18 mouse cellular contexts compared by ENCODE assay signal in the genomic region with DNA sequence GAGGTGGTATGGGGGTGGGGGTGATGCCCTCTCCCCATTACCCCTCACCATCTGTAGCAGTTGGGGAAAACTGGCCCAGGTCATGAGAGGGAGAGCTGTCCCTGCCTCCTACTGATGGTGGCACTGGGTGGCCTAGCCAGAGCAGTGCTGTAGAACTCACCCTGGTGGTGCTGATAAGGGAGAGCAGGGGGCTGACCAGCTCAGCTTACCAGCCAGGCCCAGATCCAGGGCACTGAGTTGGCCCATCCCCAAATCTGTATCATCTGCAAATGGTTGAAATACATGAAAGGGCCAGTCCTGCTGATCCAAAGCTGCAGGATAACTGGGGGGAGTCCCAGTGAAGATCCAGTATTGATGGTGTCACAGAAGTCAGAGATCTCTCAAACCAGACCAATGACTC. TPM values are rescaled to one million over a fixed set of nuclear protein-coding genes. Genes with fewer than 3 reads are reported as not detected.
DNase-seq lines count a peak whose midpoint lies in the region; ATAC-seq lines count a peak whose summit lies in the region.
"Had no signal": no experiment of that assay in that cellular context is flagged by ENCODE, and none has a peak within 500 bp of the region (broad histone marks: within the 10 kb centered on the region; RNA-seq: fewer than 3 reads in every experiment).

No protein-coding gene starts in this region.

- H3K4me3 ChIP-seq in lung, embryonic 15.5 days = no peak overlapping the region
- H3K4me3 ChIP-seq in liver, embryonic 16.5 days (ENCODE audit: low read depth, low read length) = peak overlapping the region; percentile 29
- H3K4me3 ChIP-seq: embryonic facial prominence, embryonic 12.5 days; kidney, embryonic 15.5 days; layer of hippocampus, adult 2 months; megakaryocyte, embryonic 14.5 days had no signal

- no peak overlapping the region for H3K9ac ChIP-seq in lung, embryonic 15.5 days
- peak overlapping the region; percentile 50 for H3K9ac ChIP-seq in liver, embryonic 16.5 days (ENCODE audit: low read depth, low read length)
- H3K9ac ChIP-seq: embryonic facial prominence, embryonic 12.5 days; kidney, embryonic 15.5 days had no signal

- no peaks in the 10 kb centered on the region for H3K36me3 ChIP-seq in lung, embryonic 15.5 days
- H3K36me3 ChIP-seq in liver, embryonic 16.5 days (ENCODE audit: control insufficient read depth, insufficient read depth) = no peaks in the 10 kb centered on the region
- H3K36me3 ChIP-seq: embryonic facial prominence, embryonic 12.5 days; kidney, embryonic 15.5 days had no signal

- peak; percentile 50; the same call in 1 of the 2 replicates for ATAC-seq in lung, embryonic 15.5 days (ENCODE audit: borderline replicate concordance, extremely low read depth, low FRiP score, low TSS enrichment)
- ATAC-seq in liver, embryonic 16.5 days (ENCODE audit: low read depth) = peak; percentile 81
- ATAC-seq: forebrain, embryonic 14.5 days; hindbrain, postnatal 0 days had no signal

- H3K27me3 ChIP-seq in lung, embryonic 15.5 days = no peaks in the 10 kb centered on the region
- H3K27me3 ChIP-seq in liver, embryonic 16.5 days (ENCODE audit: control insufficient read depth, insufficient read depth, low read depth, low read length) = no peaks in the 10 kb centered on the region
- H3K27me3 ChIP-seq: embryonic facial prominence, embryonic 12.5 days; kidney, embryonic 15.5 days; megakaryocyte, embryonic 14.5 days had no signal

- no peak for DNase-seq in lung, postnatal 25 days (ENCODE audit: low spot score)
- peak; percentile 16 for DNase-seq in R1 (ENCODE audit: low read depth, low spot score)
- DNase-seq in urinary bladder, adult 2 months (ENCODE audit: low spot score) = no peak
- no peak for DNase-seq in layer of hippocampus, postnatal 14 days (ENCODE audit: low spot score in 2 of 2)
- no peak for DNase-seq in right cerebral cortex, adult 2 months (ENCODE audit: low spot score in 2 of 2)
- DNase-seq: lung, adult 2 months; thymus, postnatal 14 days had no signal

- no peak overlapping the region for H3K27ac ChIP-seq in lung, embryonic 15.5 days
- H3K27ac ChIP-seq in liver, embryonic 16.5 days (ENCODE audit: low read length) = peak overlapping the region; percentile 83
- H3K27ac ChIP-seq: embryonic facial prominence, embryonic 12.5 days; hindbrain, postnatal 0 days; kidney, embryonic 15.5 days; layer of hippocampus, adult 2 months had no signal

- H3K4me2 ChIP-seq in lung, embryonic 15.5 days = no peak overlapping the region
- peak overlapping the region; percentile 50 for H3K4me2 ChIP-seq in liver, embryonic 16.5 days (ENCODE audit: low read depth, low read length)
- H3K4me2 ChIP-seq: embryonic facial prominence, embryonic 12.5 days; kidney, embryonic 15.5 days had no signal

- no peaks in the 10 kb centered on the region for H3K9me3 ChIP-seq in lung, embryonic 15.5 days
- no peaks in the 10 kb centered on the region for H3K9me3 ChIP-seq in liver, embryonic 16.5 days (replicated peaks; ENCODE audit: control insufficient read depth, low read length)
- H3K9me3 ChIP-seq: embryonic facial prominence, embryonic 12.5 days; kidney, embryonic 15.5 days; megakaryocyte, embryonic 14.5 days had no signal

- H3K4me1 ChIP-seq in lung, embryonic 15.5 days = peaks cover 11% of the 10 kb centered on the region
- H3K4me1 ChIP-seq in liver, embryonic 16.5 days (ENCODE audit: control insufficient read depth, low read depth, low read length) = peaks cover 41% of the 10 kb centered on the region

RNA-seq across cellular contexts. Expression of gene Cep85, which starts 5.1 kb away (rescaled TPM):
- 37.8 and 45.3 TPM in 2 replicates for polyA plus RNA-seq in lung, embryonic 15.5 days (2015; fragmentation: Nextera tagmentation; extraction: Ambion mirVana)
- polyA plus RNA-seq in liver, embryonic 16.5 days (2015; fragmentation: Nextera tagmentation; extraction: Ambion mirVana) = 42.3 and 47.7 TPM in 2 replicates
- polyA plus RNA-seq in urinary bladder, adult 2 months (2012; rRNA removed) = 22.9 and 23.6 TPM in 2 replicates
- 10 to 100 TPM; 14.4 to 15.2 TPM for total RNA-seq in layer of hippocampus, postnatal 14 days (2021)

RNA-seq across cellular contexts. Expression of gene Gm7534, which starts 21.0 kb away (rescaled TPM):
- polyA plus RNA-seq in lung, embryonic 15.5 days (2015; fragmentation: Nextera tagmentation; extraction: Ambion mirVana) = not detected in 2 replicates
- not detected in 2 replicates for polyA plus RNA-seq in liver, embryonic 16.5 days (2015; fragmentation: Nextera tagmentation; extraction: Ambion mirVana)
- not detected in 2 replicates for polyA plus RNA-seq in urinary bladder, adult 2 months (2012; rRNA removed)
- total RNA-seq in layer of hippocampus, postnatal 14 days (2021) = not detected
- total RNA-seq: gastrocnemius, adult 8-10 months; hindbrain, postnatal 0 days; layer of hippocampus, adult 2 months; left cerebral cortex, postnatal 14 days had no signal
- polyA plus RNA-seq: embryonic facial prominence, embryonic 12.5 days; forebrain, embryonic 14.5 days; hindbrain, postnatal 0 days; lung, adult 2 months had no signal

RNA-seq across cellular contexts. Expression of gene Catsper4, which starts 45.4 kb away (rescaled TPM):
- 0.18 and 0.19 TPM in 2 replicates for polyA plus RNA-seq in lung, embryonic 15.5 days (2015; fragmentation: Nextera tagmentation; extraction: Ambion mirVana)
- not detected in 2 replicates for polyA plus RNA-seq in liver, embryonic 16.5 days (2015; fragmentation: Nextera tagmentation; extraction: Ambion mirVana)
- polyA plus RNA-seq in urinary bladder, adult 2 months (2012; rRNA removed) = 0.50 and 1.0 TPM in 2 replicates
- not detected for total RNA-seq in layer of hippocampus, postnatal 14 days (2021)
- total RNA-seq: hindbrain, postnatal 0 days; left cerebral cortex, postnatal 14 days had no signal
- polyA plus RNA-seq: embryonic facial prominence, embryonic 12.5 days; forebrain, embryonic 14.5 days; heart, embryonic 16.5 days had no signal

RNA-seq across cellular contexts. Expression of gene Sh3bgrl3, which starts 53.2 kb away (rescaled TPM):
- 406 and 408 TPM in 2 replicates for polyA plus RNA-seq in lung, embryonic 15.5 days (2015; fragmentation: Nextera tagmentation; extraction: Ambion mirVana)
- polyA plus RNA-seq in liver, embryonic 16.5 days (2015; fragmentation: Nextera tagmentation; extraction: Ambion mirVana) = 142 and 161 TPM in 2 replicates
- polyA plus RNA-seq in urinary bladder, adult 2 months (2012; rRNA removed) = 337 and 349 TPM in 2 replicates
- 100 to 1,000 TPM; 271 to 295 TPM for total RNA-seq in layer of hippocampus, postnatal 14 days (2021)

RNA-seq across cellular contexts. Expression of gene Cnksr1, which starts 56.4 kb away (rescaled TPM):
- polyA plus RNA-seq in lung, embryonic 15.5 days (2015; fragmentation: Nextera tagmentation; extraction: Ambion mirVana) = 10.1 and 10.9 TPM in 2 replicates
- polyA plus RNA-seq in liver, embryonic 16.5 days (2015; fragmentation: Nextera tagmentation; extraction: Ambion mirVana) = 0.06 and 0.07 TPM in 2 replicates
- polyA plus RNA-seq in urinary bladder, adult 2 months (2012; rRNA removed) = 11.5 and 13.1 TPM in 2 replicates
- under 1 TPM; 0.19 to 0.58 TPM for total RNA-seq in layer of hippocampus, postnatal 14 days (2021)
- polyA plus RNA-seq: forebrain, embryonic 14.5 days had no signal
